Mouse (Mus musculus) right cerebral cortex, postnatal 10 days (tissue): ENCODE results near the gene Lzts2.
A peak's percentile ranks its signal among the peaks of the same experiment; 100 is the strongest.
"Not testable (repeated sequence)": the region's sequence is repeated elsewhere in the genome, so short reads cannot be mapped to it uniquely, and the experiment has no call there.

Experiments
- DNase-seq, 2 experiments: peaks; one replicate each; pipeline ENCODE4 v3.0.0; 2021; ENCODE audit warnings: low spot score in 2 of 2

The Lzts2 gene

GRCm38 (mm10) chr19:45025937-45026568 is 11.8 kb downstream of the Lzts2 start:
- DNase-seq = no peak

GRCm38 (mm10) chr19:45026958-45027670 is 12.9 kb downstream of the Lzts2 start:
- no peak for DNase-seq

GRCm38 (mm10) chr19:45027848-45028247 is 13.6 kb downstream of the Lzts2 start:
- DNase-seq = no peak

- DNase-seq = no peak
These were observed 14.5 kb downstream of the Lzts2 start for GRCm38 (mm10) chr19:45028746-45029145.

GRCm38 (mm10) chr19:45029571-45029970 is 15.4 kb downstream of the Lzts2 start:
- no peak for DNase-seq

- DNase-seq = no peak
These were observed 15.9 kb downstream of the Lzts2 start for GRCm38 (mm10) chr19:45030111-45030510.

- DNase-seq = peak; percentile 83 to 88
These were observed 16.8 kb downstream of the Lzts2 start for GRCm38 (mm10) chr19:45030746-45031693.

GRCm38 (mm10) chr19:45031780-45032179 is 17.6 kb downstream of the Lzts2 start:
- peak; percentile 76 to 80 for DNase-seq

- no peak for DNase-seq
These were observed 18.5 kb downstream of the Lzts2 start for GRCm38 (mm10) chr19:45032570-45033332.

- DNase-seq = no peak
These were observed 22.7 kb downstream of the Lzts2 start for GRCm38 (mm10) chr19:45036867-45037266.

GRCm38 (mm10) chr19:45038198-45038597 is 24.0 kb downstream of the Lzts2 start:
- DNase-seq = not testable (repeated sequence)

GRCm38 (mm10) chr19:45040214-45040613 is 26.0 kb downstream of the Lzts2 start:
- DNase-seq = no peak

GRCm38 (mm10) chr19:45044389-45044927 is 30.2 kb downstream of the Lzts2 start:
- DNase-seq = peak in 1 of 2 experiments; percentile 38

GRCm38 (mm10) chr19:45045236-45045635 is 31.0 kb downstream of the Lzts2 start:
- no peak for DNase-seq

- no peak for DNase-seq
These were observed 31.4 kb downstream of the Lzts2 start, which contains the start of gene Pdzd7 for GRCm38 (mm10) chr19:45045651-45046050. Gene Pdzd7, minus strand, starts transcription at chr19:45045717.

- peak; percentile 93 to 96 for DNase-seq
These were observed 32.5 kb downstream of the Lzts2 start for GRCm38 (mm10) chr19:45046523-45047321.

- peak; percentile 96 to 97 for DNase-seq
These were observed 33.3 kb downstream of the Lzts2 start, which contains the start of gene Sfxn3 for GRCm38 (mm10) chr19:45047417-45047934. Gene Sfxn3, plus strand, starts transcription at chr19:45047503.

GRCm38 (mm10) chr19:45047935-45048643 is 33.9 kb downstream of the Lzts2 start:
- DNase-seq = peak; percentile 79 to 92
